Mouse (Mus musculus) skeletal muscle tissue, postnatal 0 days (tissue): ENCODE measurements around the gene Gjb5. TPM values are rescaled to one million over a fixed set of nuclear protein-coding genes. Genes with fewer than 3 reads are reported as not detected.

Source experiments
- polyA plus RNA-seq: library from polyadenylated mRNA; unstranded; fragments of >200 nt; fragmentation: Nextera tagmentation; extraction: Ambion mirVana; gene quantifications from 2 replicates; pipeline ENCODE4 v1.2.1, GENCODE M21; 2015

Gjb5 gene
- 1.2 and 1.9 TPM in 2 replicates for polyA plus RNA-seq

DNA sequence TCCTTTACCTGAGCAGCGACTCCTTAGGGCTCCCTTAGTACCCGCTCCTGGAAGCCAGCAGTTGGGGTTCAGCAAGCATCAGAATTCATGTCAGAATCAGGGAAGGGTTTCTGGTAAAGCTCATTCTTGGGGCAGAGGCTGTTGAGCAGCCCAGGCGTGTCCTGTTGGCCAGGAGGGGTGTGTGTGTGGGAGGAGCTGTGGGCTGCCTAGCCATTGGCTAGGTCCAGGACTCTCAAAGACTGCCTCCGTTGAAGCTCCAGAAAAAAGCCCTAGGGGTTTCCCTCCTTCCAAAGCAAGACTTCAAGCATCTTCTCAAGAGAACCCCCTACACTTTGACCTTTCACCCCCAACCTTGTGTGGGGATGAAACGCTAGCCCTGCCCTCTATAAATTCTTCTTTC lies at the start of gene Gjb5:
Gjb5 (minus strand) TSS at position 164 of the 400 bp plus-strand sequence.

GRCm38 (mm10) chr4:127353951-127354438 lies 4.0 kb downstream of the Gjb5 start, which contains the start of gene Gjb4:
Gene Gjb4 (minus strand): TSS chr4:127354081.

DNA sequence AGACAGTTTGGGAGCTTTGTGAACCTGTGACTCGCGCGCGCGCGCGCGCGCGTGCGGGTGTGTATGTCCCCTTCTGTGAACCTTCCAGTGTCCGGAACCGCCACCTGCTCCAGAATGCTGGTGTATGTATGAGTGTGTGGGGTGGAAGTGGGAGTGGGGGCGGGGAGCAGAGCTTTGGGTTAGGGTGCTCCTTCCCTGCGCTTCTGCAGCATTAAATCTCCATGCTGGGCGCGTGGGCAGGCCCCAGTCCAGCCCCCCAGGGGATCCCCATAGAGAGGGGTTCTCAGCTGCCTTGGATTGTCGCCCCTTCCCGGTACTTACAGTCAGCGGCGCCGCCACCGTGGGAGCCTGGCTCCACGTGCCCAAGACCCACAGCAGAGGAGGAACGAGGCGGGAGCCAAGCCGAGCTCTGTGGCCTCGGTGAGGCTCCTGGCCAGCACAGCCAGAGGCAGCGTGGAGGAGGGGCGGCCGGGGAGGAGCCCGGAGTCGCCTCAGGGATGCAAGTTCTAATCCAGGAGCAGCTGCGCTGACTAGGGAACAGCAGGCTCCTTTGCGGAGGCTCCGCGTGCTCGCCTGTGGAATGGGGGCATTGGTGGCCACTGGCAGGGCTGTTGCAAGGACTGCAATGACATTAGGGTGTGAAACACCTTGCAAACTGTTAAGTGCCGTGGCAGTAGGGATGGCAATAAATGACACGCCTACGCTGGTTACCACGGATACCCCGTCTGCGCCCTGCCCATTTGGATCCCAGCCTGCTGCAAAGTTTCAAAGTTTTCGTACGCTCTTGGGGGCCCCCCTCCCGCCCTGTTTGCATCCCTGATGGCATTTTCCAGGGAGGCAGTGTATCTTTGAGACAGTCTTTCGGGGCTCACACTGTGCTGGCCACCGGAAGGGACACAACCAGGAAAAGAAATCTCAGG lies 27.5 kb downstream of the Gjb5 start, which contains the start of gene Gjb3:
Gjb3 (minus strand) TSS at position 664 of the 920 bp plus-strand sequence.

DNA sequence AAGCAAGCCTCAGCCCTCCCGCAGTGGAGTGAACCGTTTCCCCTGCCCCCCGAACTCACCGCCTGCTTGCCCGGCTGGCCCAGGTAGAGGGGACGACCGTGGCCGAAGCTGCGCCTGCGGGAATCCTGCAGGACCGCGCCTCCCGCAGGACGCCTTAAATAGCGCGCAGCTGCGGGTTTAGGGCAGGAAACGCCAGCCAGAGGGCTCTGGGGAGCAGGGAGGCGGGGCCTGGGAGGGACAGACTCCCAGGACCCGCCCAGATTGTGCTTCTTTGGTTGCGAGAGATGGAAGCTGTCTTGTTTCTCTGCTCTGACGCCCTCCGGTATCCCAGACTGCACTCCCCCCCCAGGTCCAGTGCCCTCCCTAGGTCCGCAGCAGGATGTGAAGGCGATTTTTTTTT lies 44.1 kb downstream of the Gjb5 start, which contains the start of gene Gja4:
Gja4 (minus strand) TSS at position 179 of the 400 bp plus-strand sequence.

Other genes starting within 250 kb of the Gjb5 start
- 5.4 and 8.1 TPM in 2 replicates for gene Tmem35b, start 234.5 kb downstream of the Gjb5 start, polyA plus RNA-seq
- gene Dlgap3, start 189.0 kb downstream of the Gjb5 start, polyA plus RNA-seq = 0.29 and 0.40 TPM in 2 replicates
- 57.3 and 57.8 TPM in 2 replicates for gene Smim12, start 114.4 kb downstream of the Gjb5 start, polyA plus RNA-seq
- 17.9 and 21.2 TPM in 2 replicates for gene Gja4, start 44.1 kb downstream of the Gjb5 start, polyA plus RNA-seq
- 1.5 TPM in 1 of 2 replicates, not detected in the other for gene Gjb3, start 27.3 kb downstream of the Gjb5 start, polyA plus RNA-seq
- gene Gjb4, start 4.1 kb downstream of the Gjb5 start, polyA plus RNA-seq = 1.1 TPM in 1 of 2 replicates, not detected in the other